Mouse (Mus musculus) NIH3T3 (cell line): ENCODE measurements around the gene Myof.

Experiments
- DNase-seq: peaks from one replicate; pipeline ENCODE4 v3.0.0-alpha.2; 2012; ENCODE audit warnings: low read depth

Gene Myof

DNA sequence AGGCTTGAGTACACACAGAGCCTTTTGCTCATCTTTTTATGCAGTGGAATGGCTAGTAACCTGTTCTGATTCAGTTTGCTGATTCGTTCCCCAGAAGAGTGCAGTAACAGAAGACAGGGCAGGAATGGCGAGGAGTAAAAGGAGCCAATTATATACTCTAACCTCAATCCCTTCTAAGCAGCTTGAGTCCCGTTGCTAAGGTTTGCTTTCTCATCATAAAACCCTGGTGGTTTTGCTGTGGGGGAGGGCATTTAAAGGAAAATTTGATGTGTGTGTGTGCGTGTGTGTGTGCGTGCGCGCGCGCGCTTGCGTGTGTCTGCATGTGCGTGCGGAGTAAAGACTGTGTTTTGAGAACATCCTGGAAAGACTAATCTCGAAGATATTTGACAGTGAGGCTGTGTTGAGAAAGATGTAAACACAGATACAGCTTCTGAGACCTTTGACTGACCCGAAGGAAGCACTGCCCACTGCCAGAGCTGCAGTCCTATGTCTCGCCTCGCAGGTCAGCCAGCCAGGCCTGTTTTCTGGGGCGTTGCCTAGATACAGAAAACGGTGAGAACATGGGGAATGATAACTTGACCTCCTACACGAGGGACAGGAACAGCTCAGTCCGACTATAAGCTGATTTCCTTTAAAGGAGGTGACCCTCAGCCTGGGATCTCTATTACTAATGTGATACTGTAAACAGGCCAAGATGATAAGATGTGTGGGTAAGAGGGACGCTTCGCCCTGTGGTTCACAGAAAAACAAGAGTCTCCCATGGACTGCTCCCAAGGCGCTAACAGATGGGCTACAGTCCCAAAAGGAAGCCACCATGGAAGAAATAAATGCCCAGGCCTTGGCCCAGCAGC lies 39.5 kb downstream of the Myof start:
- DNase-seq = peak; percentile 82

DNA sequence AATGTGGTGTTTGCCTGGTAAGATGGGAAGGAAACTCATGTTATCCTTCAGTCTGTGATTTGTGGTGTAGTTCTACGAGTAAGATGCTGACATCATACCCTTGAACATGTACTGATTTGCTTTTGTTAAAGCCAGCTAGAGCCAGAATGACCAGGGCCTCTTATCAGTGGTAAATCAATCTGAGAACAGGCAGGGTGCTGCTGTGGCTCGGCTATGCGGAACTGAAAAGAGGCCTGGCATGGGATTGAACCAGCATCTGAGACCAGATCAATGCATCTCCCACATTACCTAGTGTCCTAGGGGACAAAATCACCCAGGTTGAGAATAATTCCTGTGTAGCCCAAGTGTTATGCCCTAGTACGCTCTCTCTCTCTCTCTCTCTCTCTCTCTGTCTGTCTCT lies 40.6 kb downstream of the Myof start:
- DNase-seq = peak; percentile 45

DNA sequence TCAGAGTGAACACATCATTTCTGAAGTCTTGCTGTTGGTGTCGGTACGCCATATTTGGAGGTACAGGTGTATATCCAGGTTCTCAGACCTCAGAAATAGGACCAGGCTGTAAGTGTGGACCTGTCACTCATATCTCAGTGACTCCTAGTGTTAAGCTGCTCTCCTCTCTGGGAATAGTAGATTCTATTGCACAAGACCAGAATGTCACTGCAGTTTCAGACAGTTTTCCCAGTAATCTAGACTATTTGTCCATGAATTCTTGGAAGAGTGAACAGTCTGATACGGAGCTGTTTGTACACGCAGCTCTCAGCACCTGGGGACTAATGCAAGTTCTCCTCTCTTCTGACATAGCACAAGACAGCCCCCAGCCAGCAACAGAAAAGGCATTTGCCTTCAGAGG lies 42.4 kb downstream of the Myof start:
- DNase-seq = no peak

DNA sequence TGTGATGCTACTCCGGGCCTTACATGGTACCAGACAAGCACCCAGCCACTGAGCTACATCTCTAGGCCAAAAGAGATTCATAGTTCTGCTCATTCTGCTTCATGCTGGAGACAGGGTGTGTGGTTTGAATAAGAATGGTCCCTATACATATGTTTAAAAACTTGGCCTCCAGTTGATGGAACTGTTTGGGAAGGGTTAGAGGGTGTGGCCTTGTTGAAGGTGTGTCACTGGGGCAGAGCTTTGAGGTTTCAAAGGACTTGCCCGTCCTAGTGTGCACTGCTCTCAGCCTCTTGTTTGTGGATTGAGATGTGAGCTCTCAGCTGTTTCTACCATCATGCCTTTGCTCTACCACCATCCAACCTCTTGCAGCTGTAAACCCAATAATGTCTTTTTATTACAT lies 43.4 kb downstream of the Myof start:
- no peak for DNase-seq

DNA sequence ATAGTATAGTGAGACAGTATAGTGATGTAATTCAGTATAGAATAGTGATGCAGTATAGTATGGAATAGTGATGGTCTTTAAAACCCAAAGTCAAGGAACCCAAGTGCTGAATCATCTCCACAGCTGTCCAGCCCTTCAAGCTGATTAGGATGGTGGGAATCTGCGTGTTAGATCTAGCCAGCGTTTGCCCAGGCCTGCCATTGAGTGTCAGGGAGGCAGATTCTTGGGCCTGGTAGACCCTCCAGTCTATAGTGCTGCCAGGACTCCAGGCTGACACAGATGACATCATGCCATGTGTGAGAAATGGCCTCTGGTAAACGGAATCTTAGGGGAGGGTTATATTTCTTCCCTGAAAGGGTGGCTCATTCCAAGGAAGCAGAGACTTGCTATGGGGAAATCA lies 49.1 kb downstream of the Myof start:
- no peak for DNase-seq

DNA sequence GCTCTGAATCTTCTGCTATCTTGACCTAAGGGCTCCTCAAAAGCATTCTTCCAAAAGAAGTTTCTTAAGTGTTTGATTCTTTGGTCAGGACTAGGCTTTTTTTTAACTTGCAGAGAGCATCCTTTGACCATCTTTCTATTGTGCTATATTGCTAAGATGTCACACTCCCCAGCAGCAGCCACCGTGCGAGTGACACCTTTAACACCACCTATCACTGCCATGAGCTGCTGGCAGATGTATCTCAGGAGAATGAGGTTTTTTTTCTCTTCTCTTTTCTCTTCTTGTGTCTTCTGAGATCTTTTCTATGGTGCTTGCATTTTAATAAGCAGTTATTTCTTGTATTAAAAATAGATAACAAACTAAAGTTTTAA lies 51.2 kb downstream of the Myof start:
- no peak for DNase-seq

DNA sequence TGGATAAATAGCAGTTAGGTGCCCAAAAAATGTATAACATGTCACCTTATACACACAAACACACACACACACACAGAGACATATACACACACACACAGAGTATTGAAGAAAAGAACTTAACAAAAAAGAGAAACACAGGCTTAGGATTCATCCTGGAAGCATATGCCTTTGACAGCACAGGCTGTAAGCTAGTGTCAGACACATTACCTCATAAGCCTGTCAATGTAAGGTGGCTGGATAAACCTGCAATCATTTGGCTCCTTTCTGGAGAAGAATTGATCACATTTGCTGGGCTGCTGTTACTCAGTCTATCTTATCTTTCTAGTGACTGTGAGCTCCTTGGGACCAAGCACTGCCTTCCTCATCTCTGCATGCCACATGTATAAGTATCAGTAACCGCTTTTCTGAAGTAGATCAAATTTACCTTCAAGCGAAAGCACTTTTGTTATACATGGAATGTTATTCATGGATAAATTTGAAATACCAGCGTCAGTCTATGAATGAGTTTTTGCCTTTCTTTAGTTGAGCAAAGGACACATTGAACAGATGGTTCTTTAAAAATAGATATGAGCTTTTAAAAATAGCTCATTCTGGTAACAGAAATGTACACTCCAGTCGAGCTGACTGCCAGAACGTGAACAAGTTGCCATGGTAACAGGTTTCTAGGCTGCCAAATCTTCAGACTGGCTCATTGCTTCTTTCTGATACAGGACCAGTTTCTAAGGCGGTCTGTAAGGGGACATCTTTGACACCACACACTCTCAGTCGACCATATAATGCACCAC lies 51.8 kb downstream of the Myof start:
- peak; percentile 86 for DNase-seq

DNA sequence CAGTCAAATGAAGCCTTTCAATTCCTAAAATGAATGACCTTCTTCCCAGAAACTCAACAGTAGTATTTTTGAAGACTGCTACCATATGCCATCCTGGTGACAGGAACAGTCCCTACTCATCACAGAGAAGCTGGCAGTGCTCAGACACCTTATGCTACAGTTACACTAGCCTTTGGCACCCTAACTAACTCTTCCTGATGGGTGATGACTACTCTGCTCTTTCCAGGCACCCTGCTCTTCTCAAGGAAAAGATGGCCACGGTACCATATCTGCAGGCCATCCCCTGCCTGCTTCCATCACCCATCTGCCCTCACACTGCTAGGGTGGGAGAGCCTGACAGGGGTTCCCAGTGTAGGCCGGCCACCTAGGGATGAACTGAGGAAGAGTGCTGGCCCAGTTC lies 53.4 kb downstream of the Myof start:
- DNase-seq = no peak

DNA sequence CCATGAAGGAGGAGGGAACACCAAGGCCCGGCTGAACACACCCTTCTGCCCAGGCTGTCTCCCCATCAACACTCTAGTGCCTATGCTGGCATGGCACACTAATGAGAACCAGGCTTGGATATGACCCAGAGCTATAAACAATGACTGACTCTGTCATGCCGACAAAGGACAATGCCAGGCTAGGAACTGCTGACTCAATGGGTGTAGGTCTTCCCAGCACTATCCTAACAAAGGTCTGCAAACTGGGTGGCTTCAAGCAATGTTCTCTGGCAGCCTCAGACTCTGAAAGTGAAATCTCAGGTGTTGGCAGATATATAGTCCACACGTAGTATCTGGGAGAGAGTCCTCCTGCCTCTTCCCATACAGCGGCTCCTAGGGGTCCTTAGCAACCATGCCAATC lies 55.2 kb downstream of the Myof start:
- DNase-seq = peak; percentile 36

DNA sequence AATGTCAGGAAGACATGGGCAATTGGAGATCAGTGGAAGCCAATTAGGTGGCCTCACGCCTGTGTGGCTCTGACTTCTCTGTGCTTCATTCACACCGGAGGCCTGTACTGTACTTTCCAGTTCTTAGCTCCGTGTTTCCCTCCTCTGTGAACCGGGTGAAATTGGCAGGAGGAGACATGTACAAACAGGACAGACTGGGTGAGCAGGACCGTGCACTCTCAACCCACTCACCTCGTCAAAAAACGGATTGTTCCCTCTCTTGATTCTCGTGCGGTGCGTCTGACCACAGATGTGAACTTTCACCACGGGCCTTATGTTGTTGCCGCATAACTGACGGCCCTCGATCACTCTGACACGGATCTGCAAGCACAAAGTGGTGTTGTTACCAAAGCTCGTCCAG lies 57.6 kb downstream of the Myof start:
- DNase-seq = no peak

DNA sequence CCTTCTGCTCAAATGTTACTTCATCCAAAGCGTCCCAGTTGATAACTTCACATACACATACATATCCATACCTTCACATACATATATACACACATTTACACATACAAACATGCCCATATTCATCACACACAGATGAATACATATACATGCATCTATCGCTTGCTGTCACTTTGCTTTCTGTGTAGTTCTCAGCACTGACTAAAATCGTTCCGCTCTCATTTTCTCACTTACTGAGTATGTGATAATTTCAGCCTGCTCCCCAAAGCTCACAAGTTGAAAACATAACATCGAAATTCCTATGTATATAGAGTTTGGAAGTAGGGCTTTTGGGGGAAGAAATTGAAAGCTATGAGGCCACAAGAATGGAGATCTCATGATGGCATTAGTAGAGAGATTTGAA lies 67.4 kb downstream of the Myof start:
- DNase-seq = no peak

DNA sequence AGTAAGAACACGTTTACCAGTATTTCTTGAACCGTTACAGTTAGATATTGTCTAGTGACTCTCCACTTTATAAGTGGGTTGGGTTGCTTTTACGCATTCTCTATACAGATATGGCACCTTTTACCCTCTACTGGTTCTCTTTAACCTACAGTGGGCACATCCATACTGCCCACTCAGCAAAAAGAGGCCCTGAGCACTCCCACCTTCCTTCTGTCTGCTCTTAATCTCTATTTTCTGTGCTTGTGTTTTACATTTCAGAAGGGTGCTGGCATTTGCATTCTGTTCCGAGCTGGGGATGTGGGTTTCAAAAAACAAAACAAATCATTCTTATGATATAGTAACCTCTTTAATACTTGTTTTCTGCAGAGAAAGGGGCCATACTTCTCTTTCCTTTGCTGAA lies 72.8 kb downstream of the Myof start:
- DNase-seq = no peak

DNA sequence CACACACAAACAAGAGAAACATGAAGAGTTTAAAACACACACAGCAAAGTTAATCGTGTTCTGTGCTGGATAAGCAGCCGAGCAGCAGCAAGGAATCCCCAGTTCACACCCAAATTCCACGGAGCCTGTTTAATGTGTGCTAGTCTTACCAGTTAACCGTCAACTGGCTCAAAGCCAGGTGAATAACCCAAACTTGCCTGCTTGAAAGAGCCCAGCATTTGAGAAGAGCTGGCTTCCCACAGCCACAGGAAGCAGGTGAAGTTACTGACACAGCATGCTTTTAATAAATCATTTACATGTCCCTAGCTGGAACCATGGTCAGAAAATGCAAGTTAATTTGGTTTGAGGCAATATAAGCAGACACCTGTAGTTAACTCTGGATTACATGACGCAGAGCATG lies 73.4 kb downstream of the Myof start:
- peak; percentile 39 for DNase-seq

DNA sequence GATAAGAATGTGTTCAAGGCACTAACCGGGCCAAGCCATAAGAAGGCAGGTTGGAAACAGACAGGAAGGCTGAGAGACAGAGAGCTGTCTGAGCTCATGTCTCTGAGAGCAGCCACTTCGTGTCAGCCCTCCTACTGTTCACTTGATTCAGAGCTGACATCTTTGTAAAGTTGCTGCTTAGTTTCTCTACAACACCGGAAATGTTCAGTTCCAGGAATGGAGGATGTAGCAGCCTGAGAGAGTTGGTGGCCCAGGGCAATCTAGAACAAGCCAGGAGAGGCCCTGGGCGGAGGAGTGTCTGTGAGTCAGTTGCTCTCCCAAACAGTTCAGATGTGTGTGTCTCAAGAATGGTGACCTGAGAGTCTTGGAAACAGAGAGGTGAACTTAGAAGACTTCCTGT lies 77.5 kb downstream of the Myof start:
- no peak for DNase-seq

DNA sequence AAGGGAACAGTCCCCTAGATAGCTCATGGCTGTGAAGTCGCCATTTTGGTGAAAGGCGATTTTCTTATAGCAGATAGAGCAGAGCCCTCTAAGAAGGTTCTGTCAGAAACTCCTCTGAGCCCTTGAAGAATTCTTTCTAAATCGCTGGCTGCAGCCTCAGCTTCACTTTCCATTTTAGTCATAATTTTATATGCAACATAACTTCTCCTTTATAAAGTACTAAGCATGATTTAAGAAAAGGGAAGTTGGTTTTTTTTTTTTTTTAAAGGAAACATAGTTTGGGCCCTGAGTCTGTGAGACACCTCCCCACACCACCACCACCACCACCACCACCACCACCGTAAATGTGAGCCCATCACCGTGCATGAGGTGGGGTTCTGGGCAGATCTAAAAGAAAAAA lies 80.0 kb downstream of the Myof start:
- DNase-seq = no peak

DNA sequence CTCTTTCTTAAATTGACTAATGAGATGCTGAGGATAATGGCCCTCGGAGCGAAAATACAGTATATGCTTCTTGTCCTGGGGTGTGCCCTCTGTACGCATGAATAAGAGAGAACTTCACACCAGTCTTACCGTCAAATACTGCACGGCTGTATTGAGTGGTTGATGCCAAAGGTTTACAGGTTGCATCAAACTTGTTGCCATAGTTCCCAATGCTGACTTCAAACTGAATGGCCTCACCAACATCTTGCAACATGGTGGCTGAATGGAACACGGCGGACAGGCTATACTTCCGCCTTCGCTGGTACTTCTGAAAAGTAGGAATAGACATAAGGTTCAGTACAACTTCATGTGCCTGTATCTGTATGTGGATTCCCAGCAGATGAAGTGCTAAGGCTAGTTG lies 82.6 kb downstream of the Myof start:
- DNase-seq = peak; percentile 8

DNA sequence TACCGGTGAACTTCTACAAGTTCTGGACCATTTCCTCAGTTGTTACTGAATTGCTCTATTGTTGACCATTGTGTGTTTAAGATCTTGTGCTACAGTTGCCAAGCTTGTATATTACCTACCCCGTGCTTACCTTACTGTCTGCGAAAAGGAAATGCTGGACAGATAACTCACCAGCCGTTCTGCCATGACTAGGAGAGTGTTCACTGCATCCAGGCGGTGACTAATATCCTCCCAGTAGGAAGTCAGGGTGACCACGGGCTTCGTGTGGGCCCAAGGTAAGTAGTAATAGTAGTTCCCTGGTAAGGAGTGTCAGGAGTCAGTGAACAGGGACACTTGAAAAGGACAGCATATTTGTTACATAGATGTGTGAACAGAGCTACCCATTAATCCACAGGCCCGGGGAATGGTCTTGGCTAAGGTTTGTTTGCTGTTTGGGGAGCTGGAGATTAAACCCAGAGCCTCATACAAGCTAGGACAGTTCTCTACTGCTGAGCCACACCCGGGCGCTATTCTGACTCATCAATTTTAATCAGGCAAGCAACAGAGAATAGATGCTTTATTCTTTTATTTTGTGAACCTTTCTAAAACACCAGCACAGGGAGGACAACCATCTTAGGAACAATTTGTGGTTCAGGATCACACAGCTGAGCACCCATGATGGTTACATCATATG lies 83.7 kb downstream of the Myof start:
- DNase-seq = peak; percentile 62

DNA sequence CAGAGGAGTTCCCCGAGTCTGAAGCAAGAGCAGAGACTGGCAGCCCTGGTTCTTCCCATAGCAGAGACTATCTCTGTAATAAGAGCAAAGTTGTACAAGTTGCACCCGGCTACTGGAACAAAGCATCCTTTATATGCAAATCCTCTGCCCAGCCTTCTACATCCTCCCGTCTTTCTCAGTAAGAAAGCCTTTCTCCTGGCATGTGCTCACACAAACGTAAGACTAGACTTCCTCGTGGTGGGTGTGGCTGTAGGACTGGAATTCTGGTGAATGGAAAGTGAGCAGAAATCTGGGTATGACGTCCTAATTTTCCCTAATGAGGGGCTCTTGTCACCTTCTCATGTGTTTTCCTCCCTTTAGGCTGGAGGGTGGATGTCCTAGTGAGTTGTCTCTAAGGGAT lies 84.3 kb downstream of the Myof start:
- DNase-seq = peak; percentile 48

DNA sequence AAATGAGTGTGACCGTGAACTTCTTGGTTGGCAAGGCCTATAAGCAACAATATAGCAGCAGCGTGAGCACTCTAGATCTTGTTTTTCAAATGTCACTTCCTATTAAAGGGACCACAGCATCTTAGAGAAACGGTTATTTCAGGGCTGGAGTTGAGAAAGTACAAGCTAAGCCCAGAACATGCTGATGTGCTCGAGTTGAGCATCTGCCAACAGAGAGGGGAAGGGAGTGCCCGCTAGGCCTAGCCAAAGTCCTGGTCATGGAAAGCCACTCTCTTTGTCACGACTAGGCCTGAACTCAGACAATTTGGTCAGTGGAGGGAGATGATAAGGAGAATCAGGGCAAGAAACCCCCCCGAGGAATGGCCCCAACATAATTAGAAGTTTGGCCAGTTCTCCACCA lies 86.1 kb downstream of the Myof start:
- DNase-seq = peak; percentile 49

DNA sequence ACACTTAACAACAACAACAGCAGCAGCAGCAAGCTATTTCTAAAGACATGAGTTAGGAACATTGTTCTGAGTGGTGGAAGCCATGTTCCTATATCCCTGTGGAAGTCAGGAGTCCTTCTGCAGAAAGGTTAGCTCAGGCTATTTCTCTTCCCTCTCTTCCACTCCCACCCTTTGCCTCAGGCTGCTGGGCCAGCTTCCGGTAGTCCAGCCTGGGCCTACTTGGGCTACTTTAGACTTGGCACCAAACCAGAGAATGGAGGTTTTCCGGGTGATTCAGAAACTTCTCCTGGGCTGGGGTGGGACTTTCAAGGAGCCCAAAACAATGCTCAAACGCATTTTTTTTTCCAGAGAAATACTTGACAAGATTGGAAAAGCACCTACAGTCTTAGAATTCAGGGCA lies 87.4 kb downstream of the Myof start:
- DNase-seq = peak; percentile 88

DNA sequence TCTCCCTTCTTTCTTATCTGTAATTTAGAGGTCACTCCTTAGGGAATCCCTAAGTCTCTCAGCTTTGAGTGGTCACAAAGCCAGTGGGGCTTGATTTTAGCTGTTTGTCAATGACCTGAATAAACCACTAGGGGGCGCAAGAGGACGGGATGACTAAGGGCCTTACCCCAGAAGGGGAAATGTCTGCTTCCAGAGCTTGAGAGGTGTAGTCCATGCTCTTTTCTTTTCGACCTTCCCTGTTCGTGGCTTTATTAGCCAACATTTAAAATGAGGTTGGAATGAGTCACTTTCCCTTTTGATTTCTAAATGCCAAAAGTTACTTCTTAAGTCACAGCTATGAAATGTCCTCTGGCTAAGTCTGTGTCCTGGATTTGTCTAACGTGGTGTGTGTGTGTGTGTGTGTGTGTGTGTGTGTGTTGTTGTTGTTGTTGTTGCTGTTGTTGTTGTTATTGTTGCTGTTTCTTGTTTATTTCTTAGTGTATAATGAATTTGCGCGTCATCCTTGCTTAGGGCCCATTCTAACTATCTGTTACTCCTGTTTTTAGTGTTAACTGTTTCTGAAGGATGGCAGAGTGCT lies 87.9 kb downstream of the Myof start:
- peak; percentile 93 for DNase-seq

DNA sequence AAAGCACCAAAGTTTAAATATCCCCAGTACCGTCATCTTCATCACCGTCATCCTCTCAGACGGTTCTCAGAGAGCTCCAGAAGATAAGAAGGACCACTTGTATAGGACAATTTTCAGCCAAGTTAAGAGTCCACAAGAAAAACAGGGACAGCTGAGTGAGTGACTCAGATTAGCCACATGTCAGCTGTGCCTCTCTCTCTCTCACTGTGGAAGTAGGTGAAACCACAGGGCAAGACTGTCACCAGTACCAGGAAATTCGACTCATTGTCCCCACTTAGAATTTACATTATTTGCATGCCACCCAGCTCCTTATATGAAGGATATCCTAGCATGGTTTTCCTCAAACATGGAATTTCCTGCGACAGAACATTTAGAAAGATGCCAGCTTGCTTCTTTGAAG lies 88.6 kb downstream of the Myof start:
- no peak for DNase-seq

DNA sequence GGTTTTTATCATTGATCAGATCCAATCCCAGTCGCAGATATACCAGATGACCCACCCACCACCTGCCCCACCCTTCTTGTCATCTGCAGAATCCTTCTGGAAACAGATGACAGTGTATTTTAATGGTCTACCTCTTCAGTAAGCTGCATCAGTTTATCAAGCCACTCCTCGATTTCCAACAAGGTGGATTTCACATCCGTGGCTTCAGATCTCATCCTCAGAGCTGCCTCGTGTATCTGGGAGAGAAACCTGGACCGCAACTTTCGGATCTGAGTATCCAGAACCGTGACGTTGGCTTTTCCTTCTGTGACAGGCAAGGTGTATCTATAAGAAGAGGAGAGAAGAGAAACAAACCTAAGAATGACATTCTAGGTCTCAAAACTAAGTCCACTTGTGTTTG lies 89.1 kb downstream of the Myof start:
- no peak for DNase-seq
